Comparison of ENCODE assay signal across 25 mouse cellular contexts in the genomic region with DNA sequence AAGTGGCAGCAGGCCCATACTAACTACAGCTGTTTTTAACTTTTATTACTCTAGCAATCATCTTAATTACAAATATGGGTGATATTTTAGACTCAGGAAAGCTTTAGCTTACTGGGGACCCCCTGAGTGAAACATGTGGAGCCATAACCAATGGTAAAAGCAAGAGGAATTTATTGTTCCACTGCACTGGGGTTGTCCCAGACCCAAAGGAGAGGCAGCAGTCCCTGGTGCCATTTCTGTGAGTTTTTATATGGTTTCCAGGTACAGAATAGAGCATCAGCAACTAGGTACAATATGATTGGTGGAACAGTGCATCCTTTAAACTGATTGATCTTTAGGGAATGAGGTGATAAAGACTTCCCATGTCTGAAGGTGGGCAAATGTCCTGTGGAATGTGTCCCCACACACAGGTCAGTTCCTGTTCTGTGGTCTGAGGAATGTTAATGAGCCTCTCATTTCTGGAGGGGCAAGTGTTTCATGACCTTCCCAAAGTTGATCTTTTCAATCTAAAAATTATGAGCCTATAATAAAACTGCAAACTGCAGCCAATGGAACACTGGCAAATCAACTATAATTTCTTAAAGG.
"Had no signal": no experiment of that assay in that cellular context is flagged by ENCODE, and none has a peak within 500 bp of the region (broad histone marks: within the 10 kb centered on the region; RNA-seq: fewer than 3 reads in every experiment).

No protein-coding gene starts in this region.

- H3K4me3 ChIP-seq: gastrocnemius, adult 2 months; heart, embryonic 10.5 days; heart, embryonic 12.5 days; hindbrain, embryonic 10.5 days; hindbrain, embryonic 12.5 days; hindbrain, embryonic 15.5 days; layer of hippocampus, adult 2 months; left cerebral cortex, adult 2 months; liver, embryonic 13.5 days; liver, embryonic 15.5 days had no signal

- H3K4me2 ChIP-seq: heart, embryonic 12.5 days; hindbrain, embryonic 12.5 days; hindbrain, embryonic 15.5 days; liver, embryonic 11.5 days; liver, embryonic 13.5 days; liver, embryonic 15.5 days had no signal

- ATAC-seq: hindbrain, postnatal 0 days; intestine, postnatal 0 days; liver, postnatal 0 days had no signal

- H3K36me3 ChIP-seq: heart, embryonic 10.5 days; heart, embryonic 12.5 days; hindbrain, embryonic 10.5 days; hindbrain, embryonic 12.5 days; hindbrain, embryonic 15.5 days; liver, embryonic 13.5 days; liver, embryonic 15.5 days had no signal

- H3K4me1 ChIP-seq: heart, embryonic 10.5 days; heart, embryonic 12.5 days; hindbrain, embryonic 10.5 days; hindbrain, embryonic 12.5 days; hindbrain, embryonic 15.5 days; liver, embryonic 13.5 days; liver, embryonic 15.5 days had no signal

- H3K9me3 ChIP-seq: heart, embryonic 10.5 days; hindbrain, embryonic 10.5 days; hindbrain, embryonic 12.5 days; hindbrain, embryonic 15.5 days; liver, embryonic 13.5 days; liver, embryonic 15.5 days had no signal

- H3K27me3 ChIP-seq: heart, embryonic 12.5 days; hindbrain, embryonic 12.5 days; hindbrain, embryonic 15.5 days; liver, embryonic 13.5 days; liver, embryonic 15.5 days had no signal

- H3K27ac ChIP-seq: gastrocnemius, adult 2 months; heart, embryonic 10.5 days; hindbrain, embryonic 10.5 days; hindbrain, embryonic 12.5 days; hindbrain, embryonic 15.5 days; hindbrain, postnatal 0 days; layer of hippocampus, adult 2 months; left cerebral cortex, adult 2 months; liver, embryonic 13.5 days; liver, embryonic 15.5 days had no signal

- DNase-seq: gastrocnemius, adult 2 months; gastrocnemius, postnatal 10 days; gastrocnemius, postnatal 25 days; heart, adult 18-20 months; heart, postnatal 10 days; heart, postnatal 4 days; kidney, adult 18-20 months; kidney, adult 8-10 months; kidney, postnatal 10 days; kidney, postnatal 25 days; kidney, postnatal 4 days; liver; liver, embryonic 13.5 days; liver, postnatal 0 days had no signal

- H3K9ac ChIP-seq: heart, embryonic 12.5 days; hindbrain, embryonic 12.5 days; hindbrain, embryonic 15.5 days; liver, embryonic 13.5 days; liver, embryonic 15.5 days; liver, postnatal 0 days had no signal
